19 mouse cellular contexts compared by ENCODE assay signal in the genomic region with DNA sequence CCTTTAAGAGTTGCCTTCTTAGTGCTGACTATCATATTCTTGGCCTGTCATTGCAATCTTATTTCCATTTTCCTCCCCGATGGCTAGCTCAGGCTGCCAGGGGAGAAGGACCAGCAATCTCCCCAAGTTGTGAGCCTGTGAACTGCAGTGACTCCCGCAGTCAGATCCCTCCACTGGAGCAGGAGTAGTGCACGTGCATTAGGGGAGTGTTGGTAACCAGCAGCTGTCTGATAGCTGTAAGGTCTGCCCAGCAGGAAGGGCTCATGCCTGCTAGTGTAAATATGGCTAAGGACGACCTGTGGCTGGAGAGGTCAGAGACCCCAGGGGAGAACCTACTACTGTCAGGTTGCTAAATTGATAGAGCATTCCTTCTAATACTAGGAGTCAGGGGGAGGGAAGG. TPM values are rescaled to one million over a fixed set of nuclear protein-coding genes. Genes with fewer than 3 reads are reported as not detected.
DNase-seq lines count a peak whose midpoint lies in the region; ATAC-seq lines count a peak whose summit lies in the region.
"Had no signal": no experiment of that assay in that cellular context is flagged by ENCODE, and none has a peak within 500 bp of the region (broad histone marks: within the 10 kb centered on the region; RNA-seq: fewer than 3 reads in every experiment).

No protein-coding gene starts in this region.

- peaks cover 17% of the 10 kb centered on the region for H3K4me1 ChIP-seq in liver, embryonic 11.5 days (replicated peaks; ENCODE audit: control insufficient read depth, insufficient read depth, low read length)
- H3K4me1 ChIP-seq: hindbrain, embryonic 13.5 days had no signal

- H3K27me3 ChIP-seq in liver, embryonic 11.5 days (replicated peaks; ENCODE audit: control insufficient read depth, insufficient read depth, low read length) = no peaks in the 10 kb centered on the region
- H3K27me3 ChIP-seq: heart, embryonic 13.5 days; hindbrain, embryonic 13.5 days had no signal

- H3K36me3 ChIP-seq in liver, embryonic 11.5 days (ENCODE audit: control insufficient read depth, insufficient read depth, low read length) = peaks cover 5% of the 10 kb centered on the region; the same call in 1 of the 2 replicates

- H3K27ac ChIP-seq in liver, embryonic 11.5 days (ENCODE audit: low read depth, low read length) = no peak overlapping the region
- H3K27ac ChIP-seq: embryonic facial prominence, embryonic 10.5 days; forebrain, embryonic 10.5 days; gastrocnemius, adult 2 months; heart, embryonic 13.5 days; hindbrain, embryonic 13.5 days had no signal

- 45% methylated on average over 4 of the region's 4 CpGs for WGBS in liver, embryonic 11.5 days

- no peak overlapping the region for H3K4me2 ChIP-seq in liver, embryonic 11.5 days
- H3K4me2 ChIP-seq: heart, embryonic 13.5 days; hindbrain, embryonic 13.5 days had no signal

- ATAC-seq in liver, embryonic 11.5 days (replicated peaks; ENCODE audit: low FRiP score) = 0 out of 2 replicates have a peak, but pooled peaks have one; percentile 31
- ATAC-seq: forebrain, embryonic 14.5 days had no signal

- no peak for DNase-seq in liver, embryonic 11.5 days (ENCODE audit: low spot score)
- no peak for DNase-seq in liver
- peak; percentile 24 for DNase-seq in embryo, embryonic 10.5 days (ENCODE audit: low spot score)
- peak; percentile 25 for DNase-seq in embryo, embryonic 9.5 days (ENCODE audit: extremely low spot score)
- no peak for DNase-seq in spleen, postnatal 4 days (ENCODE audit: low spot score in 2 of 2)
- no peak for DNase-seq in left cerebral cortex, postnatal 36 days (ENCODE audit: low spot score in 2 of 2)
- DNase-seq: adrenal gland, adult 8-10 months; adrenal gland, postnatal 36 days; cerebellum, adult 2 months; cerebellum, postnatal 10 days; gastrocnemius, adult 2 months; gastrocnemius, postnatal 25 days; heart, postnatal 4 days had no signal

- H3K4me3 ChIP-seq in liver, embryonic 11.5 days (ENCODE audit: low read depth, low read length) = no peak overlapping the region
- H3K4me3 ChIP-seq: embryonic facial prominence, embryonic 10.5 days; forebrain, embryonic 10.5 days; gastrocnemius, adult 2 months; heart, embryonic 13.5 days; hindbrain, embryonic 13.5 days had no signal

- H3K9ac ChIP-seq in liver, embryonic 11.5 days (ENCODE audit: low read depth, low read length) = no peak overlapping the region
- H3K9ac ChIP-seq: heart, embryonic 13.5 days; hindbrain, embryonic 13.5 days had no signal

- no peaks in the 10 kb centered on the region for H3K9me3 ChIP-seq in liver, embryonic 11.5 days (ENCODE audit: control insufficient read depth, low read length)
- H3K9me3 ChIP-seq: embryonic facial prominence, embryonic 10.5 days; forebrain, embryonic 10.5 days; heart, embryonic 13.5 days; hindbrain, embryonic 13.5 days had no signal

- intact Hi-C loops in left cerebral cortex, postnatal 36 days (cut with DNase I) = loop anchor here (10.0 kb wide), 1 partner anchor 814 kb away; no protein-coding TSS in a partner anchor

RNA-seq across cellular contexts. Expression of a gene that starts 31.9 kb away (rescaled TPM):
- 0.16 and 0.18 TPM in 2 replicates for polyA plus RNA-seq in liver, embryonic 11.5 days (2014; fragmentation: Nextera tagmentation; extraction: Ambion mirVana)
- under 1 TPM; 0.20 to 0.36 TPM for total RNA-seq in left cerebral cortex, postnatal 36 days (2021)
- total RNA-seq: granulocyte monocyte progenitor cell, adult 5-6 weeks had no signal

Comparison
In these comparisons a context has a peak if more than half of its experiments do, and no peak if none do; other contexts are left out.
1. DNase-seq: peak in embryo, embryonic 10.5 days (single experiment) and embryo, embryonic 9.5 days (single experiment); none in liver, embryonic 11.5 days (single experiment), liver (single experiment), spleen, postnatal 4 days (0 of 2) and left cerebral cortex, postnatal 36 days (0 of 2).